Mouse (Mus musculus): ENCODE results near the gene Zcchc4.

Zcchc4 gene

GRCm38 (mm10) chr5:52871986-52872385 is 96.8 kb downstream of the Zcchc4 start:
- DNase-seq (ENCODE audit: low spot score) = no peak
